Mouse (Mus musculus): ENCODE data around the gene Nfib.

DNA sequence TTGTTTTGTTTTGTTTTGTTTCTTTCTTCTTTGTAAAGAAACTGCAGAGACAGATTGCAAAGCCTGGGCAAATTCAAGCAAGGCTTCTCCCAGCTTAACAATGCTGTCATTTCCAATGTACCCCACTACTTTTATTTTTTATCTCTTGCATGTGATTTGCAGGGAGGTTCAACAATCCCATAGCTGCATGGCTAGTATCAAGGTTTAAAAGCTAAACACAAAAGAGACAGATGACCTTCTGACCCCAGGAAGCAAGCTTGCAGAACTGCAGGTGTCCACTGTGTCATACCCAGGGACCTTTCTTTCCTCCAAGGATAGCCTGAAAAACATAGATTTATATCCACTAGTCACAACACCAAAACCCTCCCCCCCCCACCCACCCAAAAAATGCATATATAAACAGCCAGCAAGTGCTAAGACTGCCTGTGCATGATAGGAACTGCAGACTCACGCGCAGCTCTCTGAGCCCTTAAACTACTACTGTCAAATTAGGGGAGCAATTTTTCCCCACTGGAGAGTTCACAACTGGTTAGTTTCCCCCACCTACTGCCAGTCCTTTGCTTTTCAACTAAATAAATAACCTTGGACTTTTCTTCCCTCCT lies 196.3 kb downstream of the Nfib start:
- TF ChIP-seq CTCF (IDR thresholded peaks at IDR 0.05; ENCODE audit: borderline replicate concordance, insufficient read depth, low read depth, low read length) (no peak), POLR2A (IDR thresholded peaks at IDR 0.05; ENCODE audit: borderline replicate concordance, insufficient read depth, low read length) (no peak)
